Mouse (Mus musculus) forebrain, embryonic 10.5 days (tissue): ENCODE measurements around the gene Zfp324. TPM values are rescaled to one million over a fixed set of nuclear protein-coding genes. Genes with fewer than 3 reads are reported as not detected.

Experiments used
- polyA plus RNA-seq: library from polyadenylated mRNA; unstranded; fragments of >200 nt; fragmentation: Nextera tagmentation; extraction: Ambion mirVana; gene quantifications from 2 replicates; pipeline ENCODE4 v1.2.1, GENCODE M21; 2016

Zfp324 gene
- polyA plus RNA-seq, 1 experiment from 2014 or later: 10.5 TPM

Other genes starting within 250 kb of the Zfp324 start
- not detected in 2 replicates for gene Vmn2r56, start 230.8 kb upstream of the Zfp324 start, polyA plus RNA-seq
- gene Zscan18, start 162.2 kb upstream of the Zfp324 start, polyA plus RNA-seq: 12.3 and 13.2 TPM in 2 replicates
- 17.8 and 18.4 TPM in 2 replicates for gene Zfp329, start 147.0 kb upstream of the Zfp324 start, polyA plus RNA-seq
- gene Zfp110, start 131.1 kb upstream of the Zfp324 start, polyA plus RNA-seq: 28.7 and 30.1 TPM in 2 replicates
- gene Zfp128, start 84.7 kb upstream of the Zfp324 start, polyA plus RNA-seq: 4.4 and 5.1 TPM in 2 replicates
- 18.5 and 19.8 TPM in 2 replicates for gene Zscan22, start 68.0 kb upstream of the Zfp324 start, polyA plus RNA-seq
- gene Rps5, start 43.5 kb upstream of the Zfp324 start, polyA plus RNA-seq: 1,023 and 1,050 TPM in 2 replicates
- 0.55 and 1.0 TPM in 2 replicates for gene Rnf225, start 38.4 kb upstream of the Zfp324 start, polyA plus RNA-seq
- gene Zfp446, start 12.0 kb downstream of the Zfp324 start, polyA plus RNA-seq: 16.5 and 17.7 TPM in 2 replicates
- not detected in 2 replicates for gene Slc27a5, start 32.4 kb downstream of the Zfp324 start, polyA plus RNA-seq
- gene Trim28, start 33.3 kb downstream of the Zfp324 start, polyA plus RNA-seq: 415 and 417 TPM in 2 replicates
- gene Zbtb45, start 44.2 kb downstream of the Zfp324 start, polyA plus RNA-seq: 29.7 and 30.7 TPM in 2 replicates
- 97.3 and 102 TPM in 2 replicates for gene Chmp2a, start 69.0 kb downstream of the Zfp324 start, polyA plus RNA-seq
- 82.9 and 88.7 TPM in 2 replicates for gene Ube2m, start 72.4 kb downstream of the Zfp324 start, polyA plus RNA-seq
- gene Mzf1, start 88.9 kb downstream of the Zfp324 start, polyA plus RNA-seq: 3.9 and 4.3 TPM in 2 replicates
- gene Vmn1r85, start 129.3 kb downstream of the Zfp324 start, polyA plus RNA-seq: not detected in 2 replicates
- not detected in 2 replicates for gene Vmn1r86, start 154.1 kb downstream of the Zfp324 start, polyA plus RNA-seq
- not detected in 2 replicates for gene Vmn1r87, start 174.3 kb downstream of the Zfp324 start, polyA plus RNA-seq
- not detected in 2 replicates for gene Vmn1r88, start 193.7 kb downstream of the Zfp324 start, polyA plus RNA-seq
- not detected in 2 replicates for gene Vmn1r89, start 247.2 kb downstream of the Zfp324 start, polyA plus RNA-seq